Mouse (Mus musculus): ENCODE results near the gene Olfr1223. TPM values are rescaled to one million over a fixed set of nuclear protein-coding genes. Genes with fewer than 3 reads are reported as not detected.

Olfr1223 gene
- polyA plus RNA-seq, 1 experiment from 2014 or later: not detected

DNA sequence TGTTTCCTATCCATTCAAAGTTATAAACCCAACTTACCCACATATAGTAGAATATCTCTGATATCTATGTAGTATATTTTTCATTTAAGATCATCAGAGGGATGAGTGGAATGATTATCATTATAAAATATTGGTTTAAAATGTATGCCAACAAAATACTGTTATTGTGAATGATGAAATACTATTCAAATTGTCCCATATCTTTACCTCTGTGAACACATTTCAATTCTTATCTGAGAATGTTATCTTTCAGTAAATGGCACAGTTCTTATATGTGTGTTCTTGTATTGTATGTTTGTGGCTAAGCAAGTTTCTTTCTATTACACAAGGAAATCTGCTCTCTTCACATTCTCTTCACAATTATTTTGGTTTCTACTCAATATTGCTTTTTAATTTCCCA is 45.7 kb downstream of the Olfr1223 start:
- Histone ChIP-seq H3K9me3 (ENCODE audit: control insufficient read depth, low read length) (no peaks in the 10 kb centered on the region), H3K4me1 (ENCODE audit: control insufficient read depth, insufficient read depth, low read length) (no peaks in the 10 kb centered on the region), H3K9ac (ENCODE audit: low read depth, low read length) (no peak overlapping the region), H3K4me2 (ENCODE audit: low read depth, low read length) (no peak overlapping the region), H3K36me3 (ENCODE audit: control insufficient read depth, insufficient read depth, low read length) (no peaks in the 10 kb centered on the region), H3K27ac (ENCODE audit: low read length) (no peak overlapping the region), H3K27me3 (replicated peaks; ENCODE audit: control insufficient read depth, insufficient read depth, low read length) (no peaks in the 10 kb centered on the region), H3K4me3 (ENCODE audit: low read length) (no peak overlapping the region)
- ATAC-seq: no peak

DNA sequence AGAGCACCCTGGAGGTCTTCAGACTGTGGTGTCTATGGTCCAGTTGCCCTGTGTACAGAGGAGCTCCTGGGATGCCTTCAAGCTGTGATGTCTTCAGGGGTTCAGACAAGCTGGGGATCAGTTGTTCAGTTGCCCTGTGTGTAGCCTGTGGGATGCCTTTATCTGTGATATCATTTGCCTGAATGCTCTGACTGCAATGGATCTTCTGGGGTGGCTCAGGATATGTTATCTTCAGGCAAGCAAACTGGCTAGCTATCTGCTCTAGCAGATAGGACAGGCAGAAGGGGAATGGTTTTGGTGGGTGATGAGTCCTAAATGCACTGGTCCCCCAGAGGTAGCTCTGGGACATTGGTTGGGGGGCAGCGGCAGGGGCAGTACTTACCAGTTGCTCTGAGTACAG is 57.5 kb downstream of the Olfr1223 start:
- Histone ChIP-seq H3K9me3 (ENCODE audit: control insufficient read depth, low read length) (no peaks in the 10 kb centered on the region), H3K4me3 (ENCODE audit: low read length) (no peak overlapping the region), H3K9ac (ENCODE audit: low read depth, low read length) (no peak overlapping the region), H3K27me3 (replicated peaks; ENCODE audit: control insufficient read depth, insufficient read depth, low read length) (no peaks in the 10 kb centered on the region), H3K36me3 (ENCODE audit: control insufficient read depth, insufficient read depth, low read length) (no peaks in the 10 kb centered on the region), H3K27ac (ENCODE audit: low read length) (no peak overlapping the region), H3K4me1 (ENCODE audit: control insufficient read depth, insufficient read depth, low read length) (no peaks in the 10 kb centered on the region), H3K4me2 (ENCODE audit: low read depth, low read length) (no peak overlapping the region)
- WGBS: 97% methylated on average over 1 of the region's 1 CpGs
- ATAC-seq: no peak

Other genes with a start within 250 kb of the Olfr1223 start
- gene Olfr1208, start 249.2 kb downstream of the Olfr1223 start, polyA plus RNA-seq (2015; fragmentation: Nextera tagmentation; extraction: Ambion mirVana): not detected in 2 replicates
- not detected in 2 replicates for gene Olfr1209, start 236.4 kb downstream of the Olfr1223 start, polyA plus RNA-seq (2015; fragmentation: Nextera tagmentation; extraction: Ambion mirVana)
- not detected in 2 replicates for gene Olfr1211, start 213.4 kb downstream of the Olfr1223 start, polyA plus RNA-seq (2015; fragmentation: Nextera tagmentation; extraction: Ambion mirVana)
- gene Olfr1212, start 197.6 kb downstream of the Olfr1223 start, polyA plus RNA-seq (2015; fragmentation: Nextera tagmentation; extraction: Ambion mirVana): not detected in 2 replicates
- gene Gm13762, start 171.3 kb downstream of the Olfr1223 start, polyA plus RNA-seq (2015; fragmentation: Nextera tagmentation; extraction: Ambion mirVana): not detected in 2 replicates
- not detected in 2 replicates for gene Olfr1214, start 158.9 kb downstream of the Olfr1223 start, polyA plus RNA-seq (2015; fragmentation: Nextera tagmentation; extraction: Ambion mirVana)
- gene Olfr1215, start 144.6 kb downstream of the Olfr1223 start, polyA plus RNA-seq (2015; fragmentation: Nextera tagmentation; extraction: Ambion mirVana): not detected in 2 replicates
- not detected in 2 replicates for gene Olfr1216, start 133.2 kb downstream of the Olfr1223 start, polyA plus RNA-seq (2015; fragmentation: Nextera tagmentation; extraction: Ambion mirVana)
- gene Olfr1217, start 119.5 kb downstream of the Olfr1223 start, polyA plus RNA-seq (2015; fragmentation: Nextera tagmentation; extraction: Ambion mirVana): not detected in 2 replicates
- gene Olfr1218, start 90.4 kb downstream of the Olfr1223 start, polyA plus RNA-seq (2015; fragmentation: Nextera tagmentation; extraction: Ambion mirVana): not detected in 2 replicates
- not detected in 2 replicates for gene Olfr1219, start 68.0 kb downstream of the Olfr1223 start, polyA plus RNA-seq (2015; fragmentation: Nextera tagmentation; extraction: Ambion mirVana)
- gene Olfr1220, start 44.7 kb downstream of the Olfr1223 start, polyA plus RNA-seq (2015; fragmentation: Nextera tagmentation; extraction: Ambion mirVana): not detected in 2 replicates
- not detected in 2 replicates for gene Olfr1221, start 34.3 kb downstream of the Olfr1223 start, polyA plus RNA-seq (2015; fragmentation: Nextera tagmentation; extraction: Ambion mirVana)
- not detected in 2 replicates for gene Olfr1222, start 18.5 kb downstream of the Olfr1223 start, polyA plus RNA-seq (2015; fragmentation: Nextera tagmentation; extraction: Ambion mirVana)
- gene Olfr1224-ps1, start 12.5 kb upstream of the Olfr1223 start, polyA plus RNA-seq (2015; fragmentation: Nextera tagmentation; extraction: Ambion mirVana): not detected in 2 replicates
- gene Olfr1225, start 23.1 kb upstream of the Olfr1223 start, polyA plus RNA-seq (2015; fragmentation: Nextera tagmentation; extraction: Ambion mirVana): not detected in 2 replicates
- not detected in 2 replicates for gene Olfr1226, start 48.5 kb upstream of the Olfr1223 start, polyA plus RNA-seq (2015; fragmentation: Nextera tagmentation; extraction: Ambion mirVana)
- gene Olfr1228, start 102.5 kb upstream of the Olfr1223 start, polyA plus RNA-seq (2015; fragmentation: Nextera tagmentation; extraction: Ambion mirVana): not detected in 2 replicates
- gene Olfr1229, start 136.5 kb upstream of the Olfr1223 start, polyA plus RNA-seq (2015; fragmentation: Nextera tagmentation; extraction: Ambion mirVana): not detected in 2 replicates
- gene Olfr1230, start 145.7 kb upstream of the Olfr1223 start, polyA plus RNA-seq (2015; fragmentation: Nextera tagmentation; extraction: Ambion mirVana): not detected in 2 replicates
- not detected in 2 replicates for gene Olfr1231, start 155.5 kb upstream of the Olfr1223 start, polyA plus RNA-seq (2015; fragmentation: Nextera tagmentation; extraction: Ambion mirVana)
- gene Olfr1232, start 178.1 kb upstream of the Olfr1223 start, polyA plus RNA-seq (2015; fragmentation: Nextera tagmentation; extraction: Ambion mirVana): not detected in 2 replicates
- not detected in 2 replicates for gene Olfr1233, start 190.8 kb upstream of the Olfr1223 start, polyA plus RNA-seq (2015; fragmentation: Nextera tagmentation; extraction: Ambion mirVana)
- not detected in 2 replicates for gene Olfr1234, start 213.3 kb upstream of the Olfr1223 start, polyA plus RNA-seq (2015; fragmentation: Nextera tagmentation; extraction: Ambion mirVana)